Mouse (Mus musculus) thymus, postnatal 0 days (tissue): ENCODE data around the gene Med15. TPM values are rescaled to one million over a fixed set of nuclear protein-coding genes. Genes with fewer than 3 reads are reported as not detected.

Experiments used
- DNase-seq: peaks from one replicate; pipeline ENCODE4 v3.0.0-alpha.2; 2015; ENCODE audit warnings: low spot score
- polyA plus RNA-seq: library from polyadenylated mRNA; unstranded; fragments of >200 nt; fragmentation: Nextera tagmentation; extraction: Ambion mirVana; gene quantifications from 2 replicates; pipeline ENCODE4 v1.2.1, GENCODE M21; 2015

Med15 gene
- polyA plus RNA-seq, 1 experiment from 2014 or later = 36.9 TPM

GRCm38 (mm10) chr16:17649925-17650605 lies 82.6 kb downstream of the Med15 start:
- DNase-seq = no peak

GRCm38 (mm10) chr16:17647566-17648340 lies 84.9 kb downstream of the Med15 start:
- no peak for DNase-seq

- DNase-seq = no peak
Measured at GRCm38 (mm10) chr16:17647156-17647555, 85.5 kb downstream of the Med15 start.

- DNase-seq = peak; percentile 75
Measured at GRCm38 (mm10) chr16:17646310-17647114, 86.2 kb downstream of the Med15 start, which contains the start of gene Ccdc74a. Gene Ccdc74a (plus strand): TSS chr16:17646470.

- DNase-seq = no peak
Measured at GRCm38 (mm10) chr16:17643437-17643990, 89.2 kb downstream of the Med15 start.

- no peak for DNase-seq
Measured at GRCm38 (mm10) chr16:17642311-17642710, 90.4 kb downstream of the Med15 start.

GRCm38 (mm10) chr16:17641301-17641700 lies 91.4 kb downstream of the Med15 start:
- no peak for DNase-seq

- no peak for DNase-seq
Measured at GRCm38 (mm10) chr16:17640706-17641105, 92.0 kb downstream of the Med15 start.

GRCm38 (mm10) chr16:17639951-17640350 lies 92.7 kb downstream of the Med15 start:
- DNase-seq = no peak

GRCm38 (mm10) chr16:17639081-17639480 lies 93.6 kb downstream of the Med15 start:
- no peak for DNase-seq

GRCm38 (mm10) chr16:17638036-17638628 lies 94.6 kb downstream of the Med15 start:
- no peak for DNase-seq

GRCm38 (mm10) chr16:17637610-17638009 lies 95.1 kb downstream of the Med15 start:
- no peak for DNase-seq

- no peak for DNase-seq
Measured at GRCm38 (mm10) chr16:17636904-17637303, 95.8 kb downstream of the Med15 start.

- no peak for DNase-seq
Measured at GRCm38 (mm10) chr16:17633481-17634181, 99.1 kb downstream of the Med15 start.

- DNase-seq = no peak
Measured at GRCm38 (mm10) chr16:17632580-17632979, 100.1 kb downstream of the Med15 start.

- no peak for DNase-seq
Measured at GRCm38 (mm10) chr16:17626269-17626555, 106.5 kb downstream of the Med15 start.

GRCm38 (mm10) chr16:17625488-17626268 lies 107.0 kb downstream of the Med15 start:
- DNase-seq = no peak

- no peak for DNase-seq
Measured at GRCm38 (mm10) chr16:17621936-17622335, 110.8 kb downstream of the Med15 start.

- peak; percentile 87 for DNase-seq
Measured at GRCm38 (mm10) chr16:17619198-17620105, 113.2 kb downstream of the Med15 start, which contains the start of gene Smpd4. Gene Smpd4 (plus strand): TSS chr16:17619354.
